Mouse (Mus musculus) heart, embryonic 10.5 days (tissue): ENCODE measurements around the gene Tm7sf3. TPM values are rescaled to one million over a fixed set of nuclear protein-coding genes. Genes with fewer than 3 reads are reported as not detected.

Source experiments
- DNase-seq: peaks from one replicate; pipeline ENCODE4 v3.0.0-alpha.2; 2017; ENCODE audit warnings: low spot score
- H3K27ac ChIP-seq: fragments of 300-500 bp; sonication (generic); 2 replicates; pipeline ENCODE4 v1.5.1; 2016; ENCODE audit warnings: mild to moderate bottlenecking
- H3K27me3 ChIP-seq: fragments of 300-500 bp; sonication (generic); 2 replicates; pipeline ENCODE4 v1.6.1; 2016; ENCODE audit warnings: mild to moderate bottlenecking; ENCODE audit not compliant: poor library complexity, insufficient read depth, severe bottlenecking
- H3K36me3 ChIP-seq: fragments of 300-500 bp; sonication (generic); 2 replicates; pipeline ENCODE4 v1.6.1; 2016; ENCODE audit warnings: mild to moderate bottlenecking, moderate library complexity
- H3K4me1 ChIP-seq: fragments of 300-500 bp; sonication (generic); 2 replicates; pipeline ENCODE4 v1.6.1; 2016; ENCODE audit warnings: mild to moderate bottlenecking
- H3K4me3 ChIP-seq: fragments of 300-500 bp; sonication (generic); 2 replicates; pipeline ENCODE4 v1.5.1; 2016; ENCODE audit warnings: mild to moderate bottlenecking, moderate library complexity
- H3K9me3 ChIP-seq: fragments of 300-500 bp; sonication (generic); 2 replicates; pipeline ENCODE4 v1.6.1; 2016; ENCODE audit warnings: mild to moderate bottlenecking, moderate library complexity
- whole genome bisulfite sequencing: fragments of 180-500 bp; shearing (Covaris S2); methylation state at CpG from one replicate; pipeline ENCODE4 v1.1.7; 2016; 5-methylcytosine and 5-hydroxymethylcytosine counted together
- polyA plus RNA-seq: library from polyadenylated mRNA; unstranded; fragments of >200 nt; fragmentation: Nextera tagmentation; extraction: Ambion mirVana; gene quantifications from 2 replicates; pipeline ENCODE4 v1.2.1, GENCODE M21; 2016

Gene Tm7sf3
- 38.3 and 46.9 TPM in 2 replicates for polyA plus RNA-seq

DNA sequence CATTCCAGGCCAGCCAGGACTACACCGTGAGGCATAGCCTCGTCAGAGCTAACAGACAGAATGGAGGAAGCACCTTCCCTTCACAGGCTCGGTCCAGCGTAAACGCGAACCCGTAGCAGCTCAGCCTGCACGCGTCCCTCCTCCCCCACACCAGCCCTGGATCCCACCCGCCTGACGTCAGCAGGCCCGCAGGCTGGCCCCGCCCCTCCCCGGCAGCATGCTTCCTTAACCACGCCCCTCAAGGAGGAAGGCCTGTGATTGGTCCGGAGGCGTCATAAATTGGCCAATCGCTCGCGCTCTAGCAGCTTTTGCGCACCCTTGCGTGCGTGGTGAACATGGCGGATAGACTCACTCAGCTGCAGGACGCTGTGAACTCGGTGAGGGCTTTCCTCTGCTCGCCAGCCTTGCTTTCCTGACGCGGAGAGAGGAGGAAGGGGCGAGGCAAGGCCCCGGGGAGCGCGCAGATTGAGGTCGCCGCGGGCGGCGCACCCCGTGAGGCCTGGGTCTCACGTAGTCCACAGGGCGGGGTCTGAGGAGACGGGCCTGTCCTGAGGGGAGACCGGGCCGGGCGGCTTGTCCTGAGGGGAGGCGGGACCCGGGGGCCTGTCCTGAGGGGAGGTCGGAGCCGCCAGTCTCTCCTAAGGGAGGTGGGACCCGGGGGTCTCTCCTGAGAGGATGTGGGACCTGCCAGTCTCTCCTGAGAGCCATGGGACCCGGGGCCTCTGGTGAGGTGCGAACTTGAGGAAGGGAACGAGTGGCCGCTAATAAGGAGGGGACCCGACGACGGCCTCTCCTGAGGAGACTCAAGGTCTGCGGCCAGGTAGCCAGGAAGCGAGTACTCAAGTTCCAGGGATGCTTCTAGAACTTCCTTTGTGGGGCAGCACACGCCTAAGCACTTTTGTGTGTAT is at the start of gene Tm7sf3, which contains the start of gene Med21:
Gene Tm7sf3 (minus strand): TSS at position 549 of the 908 bp plus-strand sequence.
Gene Med21 (plus strand): TSS at position 272 of the 908 bp plus-strand sequence.
- Histone ChIP-seq H3K4me3 (peak within 1 kb of the TSS; percentile 90), H3K4me1 (peaks cover 8% of the 10 kb centered on the region), H3K36me3 (no peaks in the 10 kb centered on the region), H3K27me3 (no peaks in the 10 kb centered on the region), H3K9me3 (no peaks in the 10 kb centered on the region), H3K27ac (peak within 1 kb of the TSS; percentile 99)
- DNase-seq: peak; percentile 99
- WGBS: under 1% methylated on average over 57 of the region's 60 CpGs

DNA sequence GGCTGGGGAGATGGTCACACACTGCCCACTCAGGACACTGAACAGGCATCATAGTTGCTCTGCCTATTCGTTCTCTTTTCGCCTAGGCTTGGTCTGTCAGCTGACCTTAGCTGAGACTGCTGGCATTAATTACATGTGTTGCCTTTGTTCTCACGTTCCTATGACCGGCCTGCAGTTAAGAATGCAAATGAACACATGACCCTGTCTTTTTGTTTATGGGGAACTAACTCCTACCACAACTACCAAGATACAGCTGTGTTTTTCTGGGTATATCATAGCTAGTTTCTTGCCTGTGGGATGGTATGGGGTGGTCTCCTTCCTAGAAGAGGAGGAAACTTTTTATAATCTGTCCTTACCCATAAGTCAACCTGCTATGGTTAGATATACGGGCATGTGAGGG is 46.2 kb upstream of the Tm7sf3 start:
- Histone ChIP-seq H3K36me3 (no peaks in the 10 kb centered on the region), H3K9me3 (no peaks in the 10 kb centered on the region), H3K4me1 (peaks cover 21% of the 10 kb centered on the region), H3K4me3 (no peak overlapping the region), H3K27ac (no peak overlapping the region), H3K27me3 (no peaks in the 10 kb centered on the region)
- DNase-seq: no peak
- WGBS: 85% methylated on average over 5 of the region's 5 CpGs

DNA sequence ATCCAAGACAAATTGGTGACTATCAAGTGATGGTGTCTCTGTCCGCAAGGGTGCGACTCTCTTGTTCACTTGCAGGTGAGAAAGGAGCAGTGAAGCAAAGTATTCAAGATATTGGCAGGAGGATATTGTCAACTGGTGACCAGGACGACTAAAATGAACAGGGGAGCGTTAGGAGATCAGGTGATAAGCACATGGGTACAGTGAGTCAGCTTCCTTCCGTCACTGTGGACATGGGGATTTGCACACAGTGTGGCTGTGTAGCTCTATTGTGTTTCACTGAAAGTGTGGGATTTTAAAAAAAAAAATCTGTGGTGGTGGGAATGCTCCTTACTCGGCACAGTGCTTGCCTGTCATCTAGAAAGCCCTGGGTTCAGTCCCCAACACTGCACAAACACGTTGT is 45.4 kb upstream of the Tm7sf3 start:
- no peaks in the 10 kb centered on the region for H3K36me3 ChIP-seq
- H3K4me1 ChIP-seq: peaks cover 30% of the 10 kb centered on the region
- 85% methylated on average over 7 of the region's 7 CpGs for WGBS
- no peak for DNase-seq
- H3K9me3 ChIP-seq: no peaks in the 10 kb centered on the region
- H3K4me3 ChIP-seq: no peak overlapping the region
- no peaks in the 10 kb centered on the region for H3K27me3 ChIP-seq
- H3K27ac ChIP-seq: peak overlapping the region; percentile 93

DNA sequence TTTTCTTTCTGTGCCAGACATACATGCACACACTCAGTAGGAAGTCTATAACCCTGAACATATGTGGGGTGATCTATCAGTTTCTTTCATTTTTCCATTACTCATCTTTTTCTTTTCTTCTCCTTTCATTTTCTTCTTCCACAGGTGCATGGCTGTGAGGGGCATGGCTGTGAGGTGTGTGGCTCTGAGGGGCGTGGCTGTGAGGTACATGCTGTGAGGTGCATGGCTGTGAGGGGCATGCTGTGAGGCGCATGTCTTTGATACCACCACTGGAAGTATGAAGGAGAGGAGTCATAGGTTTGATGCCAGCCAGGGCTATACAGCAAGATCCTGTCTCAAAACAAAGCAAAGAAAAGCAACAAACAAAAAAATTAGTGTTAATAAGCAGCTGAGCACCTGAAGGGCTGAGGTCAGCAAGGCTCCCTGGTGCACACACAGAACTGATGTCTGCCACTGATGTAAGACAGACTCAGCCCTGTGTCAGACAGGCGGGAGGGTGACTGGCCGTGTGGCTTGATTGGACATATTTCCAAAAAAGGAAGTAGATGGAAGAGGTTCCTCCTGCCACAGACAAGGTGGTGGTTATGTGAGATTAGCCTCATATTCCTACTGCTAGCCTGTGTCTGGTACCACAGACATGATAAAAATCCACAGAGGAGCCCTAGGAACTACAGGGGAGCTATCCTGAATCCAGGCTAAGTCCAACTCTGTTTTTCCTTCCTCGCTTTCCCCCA is 44.0 kb upstream of the Tm7sf3 start:
- Histone ChIP-seq H3K27ac (peak overlapping the region; percentile 93), H3K27me3 (no peaks in the 10 kb centered on the region), H3K4me1 (peaks cover 32% of the 10 kb centered on the region), H3K9me3 (no peaks in the 10 kb centered on the region), H3K4me3 (no peak overlapping the region; the same call in 1 of the 2 replicates), H3K36me3 (no peaks in the 10 kb centered on the region)
- peak; percentile 89 for DNase-seq
- WGBS: 45% methylated on average over 5 of the region's 5 CpGs

DNA sequence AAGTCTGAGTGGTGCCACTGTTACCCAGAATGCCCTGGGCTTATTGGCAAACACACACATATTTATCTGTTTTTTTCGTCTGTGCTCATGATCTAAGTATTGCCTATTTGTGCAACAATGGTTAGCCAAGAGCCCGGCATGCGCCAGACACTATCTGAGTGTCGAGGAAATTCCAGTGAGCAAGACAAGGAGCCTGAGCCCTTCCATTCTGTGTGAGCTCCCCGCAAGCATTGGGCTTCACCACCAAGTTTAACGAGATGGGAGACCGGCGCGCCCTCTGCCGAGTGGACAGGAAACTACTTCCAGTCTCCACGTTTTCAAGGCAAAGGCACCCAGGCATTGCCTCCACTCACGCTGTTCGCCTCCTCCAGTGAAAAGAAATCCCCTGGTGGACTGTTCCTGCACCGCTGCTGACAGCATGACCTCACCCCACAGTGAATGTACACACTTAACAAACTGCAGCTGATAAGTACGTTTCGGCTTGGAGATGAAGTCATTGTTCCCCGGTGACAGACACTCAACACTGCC is 43.2 kb upstream of the Tm7sf3 start:
- 34% methylated on average over 17 of the region's 17 CpGs for WGBS
- H3K4me1 ChIP-seq: peaks cover 32% of the 10 kb centered on the region
- peak; percentile 94 for DNase-seq
- no peaks in the 10 kb centered on the region for H3K9me3 ChIP-seq
- H3K4me3 ChIP-seq: no peak overlapping the region
- peak overlapping the region; percentile 93 for H3K27ac ChIP-seq
- H3K27me3 ChIP-seq: no peaks in the 10 kb centered on the region
- no peaks in the 10 kb centered on the region for H3K36me3 ChIP-seq

DNA sequence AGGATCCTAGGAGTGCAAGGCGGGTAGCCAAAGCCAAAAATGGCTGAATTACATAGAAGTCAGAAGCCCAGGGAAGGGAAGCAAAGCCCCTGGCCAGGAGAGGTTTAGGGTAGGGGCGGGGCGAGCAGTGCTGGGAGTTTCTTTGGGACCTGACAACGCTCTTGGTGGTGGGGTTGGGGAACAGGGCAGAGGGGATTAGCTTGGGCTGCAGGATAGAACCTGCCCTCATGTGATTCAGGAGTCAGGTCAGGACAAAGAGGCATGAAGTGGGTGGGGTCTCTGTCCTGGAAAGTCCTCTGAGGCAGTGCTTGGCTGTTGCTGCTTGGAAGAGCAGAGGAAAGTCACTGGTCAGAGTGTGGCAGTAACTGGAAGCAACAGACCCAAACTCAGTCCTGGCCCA is 41.3 kb upstream of the Tm7sf3 start:
- H3K4me3 ChIP-seq: no peak overlapping the region
- WGBS: 80% methylated on average over 4 of the region's 4 CpGs
- no peaks in the 10 kb centered on the region for H3K27me3 ChIP-seq
- H3K4me1 ChIP-seq: peaks cover 36% of the 10 kb centered on the region
- DNase-seq: no peak
- H3K9me3 ChIP-seq: peaks cover 8% of the 10 kb centered on the region
- H3K27ac ChIP-seq: peak overlapping the region; percentile 93
- no peaks in the 10 kb centered on the region; the same call in 1 of the 2 replicates for H3K36me3 ChIP-seq

DNA sequence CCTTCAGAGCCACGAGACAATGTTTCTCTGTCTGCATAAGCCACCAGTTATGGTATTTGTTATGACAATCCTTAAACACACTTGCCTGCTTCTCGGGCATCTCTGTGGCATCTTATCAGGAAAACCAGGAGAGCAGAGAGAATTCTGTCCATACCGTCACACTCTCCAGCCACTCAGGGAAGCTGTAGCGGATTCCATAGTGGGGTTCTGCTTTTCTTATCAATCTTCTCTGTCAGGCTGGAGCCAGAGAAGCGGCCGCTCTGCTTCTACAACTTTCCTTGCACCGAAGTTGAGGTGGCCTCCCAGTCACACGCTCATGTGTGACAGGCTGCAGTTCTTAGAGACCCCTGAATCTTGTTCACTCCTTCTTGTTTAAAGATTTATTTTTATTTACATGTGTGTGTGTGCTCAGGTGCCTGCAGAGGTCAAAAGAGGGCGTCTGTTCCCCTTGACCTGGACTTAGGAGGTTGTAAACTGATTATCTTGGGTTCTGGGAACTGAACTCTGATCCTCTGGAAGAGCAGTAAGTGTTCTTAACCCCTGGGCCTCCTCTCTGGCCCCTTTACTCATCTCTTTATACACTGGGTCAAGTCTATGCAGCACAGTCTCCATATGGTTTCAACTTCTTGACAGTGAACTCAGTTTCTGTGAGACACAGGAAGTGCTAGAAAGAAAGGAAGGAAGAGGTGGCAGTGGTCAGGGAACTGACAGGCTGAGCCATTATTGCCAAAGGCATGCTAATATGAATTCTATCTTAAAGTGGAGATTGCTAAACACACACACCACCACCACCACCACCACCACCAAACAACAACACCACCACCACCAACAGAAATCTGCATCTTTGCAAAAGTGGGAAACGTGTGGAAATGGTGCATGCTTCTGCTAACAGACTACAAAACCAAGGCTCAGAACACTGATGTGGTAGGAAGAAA is 35.8 kb upstream of the Tm7sf3 start:
- peaks cover 8% of the 10 kb centered on the region for H3K9me3 ChIP-seq
- no peaks in the 10 kb centered on the region for H3K27me3 ChIP-seq
- peaks cover 55% of the 10 kb centered on the region for H3K4me1 ChIP-seq
- no peak for DNase-seq
- peak overlapping the region; percentile 86 for H3K27ac ChIP-seq
- H3K36me3 ChIP-seq: no peaks in the 10 kb centered on the region; the same call in 1 of the 2 replicates
- 16% methylated on average over 10 of the region's 10 CpGs for WGBS
- no peak overlapping the region for H3K4me3 ChIP-seq

DNA sequence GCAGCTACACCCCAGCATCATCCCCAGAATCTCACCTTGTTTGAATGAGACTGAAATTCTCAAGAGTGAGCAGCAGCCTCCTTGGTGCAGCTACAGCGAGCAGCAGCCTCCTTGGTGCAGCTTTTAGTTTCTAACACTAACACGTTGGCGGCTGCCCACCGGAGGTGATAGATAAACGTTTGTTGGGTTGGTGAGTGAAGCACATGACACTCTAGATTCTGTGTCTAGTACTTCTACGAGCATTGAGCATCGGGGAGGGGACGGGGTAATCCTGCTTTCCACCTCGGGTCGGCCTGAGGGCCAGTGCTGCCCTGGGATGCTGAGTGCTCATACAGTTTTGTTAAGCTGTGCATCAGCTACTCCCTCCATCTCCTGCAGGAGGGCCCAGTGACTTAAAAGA is 34.3 kb upstream of the Tm7sf3 start:
- Histone ChIP-seq H3K36me3 (no peaks in the 10 kb centered on the region; the same call in 1 of the 2 replicates), H3K9me3 (peaks cover 8% of the 10 kb centered on the region), H3K4me3 (no peak overlapping the region), H3K27ac (peak overlapping the region; percentile 86), H3K27me3 (no peaks in the 10 kb centered on the region), H3K4me1 (peaks cover 56% of the 10 kb centered on the region)
- no peak for DNase-seq
- WGBS: 39% methylated on average over 10 of the region's 10 CpGs

DNA sequence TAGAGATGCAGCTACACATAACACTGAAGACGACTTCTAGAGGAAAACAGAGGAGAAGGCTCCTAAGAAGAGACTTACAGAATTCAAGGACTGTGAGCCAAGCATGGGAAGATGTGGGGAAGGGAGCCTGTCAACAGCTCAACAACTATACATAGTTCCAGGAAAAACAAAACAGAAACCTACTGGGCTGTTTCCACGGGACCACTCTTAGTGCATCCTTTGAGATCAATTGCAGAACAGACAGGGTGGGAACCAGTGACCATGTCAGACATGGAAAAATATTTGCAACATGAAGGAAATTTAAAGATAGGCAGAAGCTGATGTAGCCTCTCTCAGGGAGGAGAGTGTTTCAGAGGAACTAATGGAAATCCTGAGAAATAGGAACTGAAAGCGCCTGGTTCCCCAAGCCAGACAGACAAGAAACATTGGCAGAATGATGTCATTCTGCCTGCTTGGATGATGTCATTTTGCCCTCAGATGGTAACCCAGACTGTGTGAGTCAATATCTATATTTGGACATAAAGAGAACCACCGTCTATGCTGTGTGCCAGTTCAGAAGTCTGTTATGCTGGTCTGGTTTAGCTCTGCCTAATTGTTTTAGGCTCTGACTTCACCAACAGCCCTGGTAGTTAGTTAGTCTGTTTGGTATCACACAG is 32.4 kb upstream of the Tm7sf3 start:
- peak; percentile 82 for DNase-seq
- H3K27ac ChIP-seq: peak overlapping the region; percentile 86
- 22% methylated on average over 4 of the region's 4 CpGs for WGBS
- H3K9me3 ChIP-seq: peaks cover 11% of the 10 kb centered on the region
- H3K36me3 ChIP-seq: no peaks in the 10 kb centered on the region; the same call in 1 of the 2 replicates
- peaks cover 62% of the 10 kb centered on the region for H3K4me1 ChIP-seq
- H3K4me3 ChIP-seq: no peak overlapping the region
- H3K27me3 ChIP-seq: no peaks in the 10 kb centered on the region

DNA sequence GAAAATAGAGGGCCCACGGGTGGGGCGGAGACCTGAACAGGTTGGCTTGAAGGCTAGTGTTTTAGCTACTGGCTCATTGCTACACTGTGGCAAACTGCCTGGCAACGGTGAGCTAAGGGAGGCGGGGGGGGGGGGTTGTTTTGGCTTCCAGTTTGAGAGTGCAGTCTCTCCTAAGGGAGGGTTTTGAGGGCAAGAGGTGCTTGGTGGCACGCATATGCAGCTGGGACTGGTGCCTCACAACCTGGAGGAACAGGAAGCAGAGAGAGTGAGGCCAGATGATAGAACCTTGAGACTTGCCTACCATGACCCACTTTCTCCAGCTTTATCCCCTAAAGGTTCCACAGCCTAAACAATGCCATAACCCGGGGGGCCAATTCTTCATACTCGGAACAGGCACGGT is 31.8 kb upstream of the Tm7sf3 start:
- H3K27ac ChIP-seq: peak overlapping the region; percentile 86
- no peaks in the 10 kb centered on the region for H3K27me3 ChIP-seq
- peaks cover 5% of the 10 kb centered on the region; the same call in 1 of the 2 replicates for H3K9me3 ChIP-seq
- H3K4me3 ChIP-seq: no peak overlapping the region
- peaks cover 62% of the 10 kb centered on the region for H3K4me1 ChIP-seq
- no peaks in the 10 kb centered on the region for H3K36me3 ChIP-seq
- WGBS: 75% methylated on average over 8 of the region's 8 CpGs
- DNase-seq: no peak

DNA sequence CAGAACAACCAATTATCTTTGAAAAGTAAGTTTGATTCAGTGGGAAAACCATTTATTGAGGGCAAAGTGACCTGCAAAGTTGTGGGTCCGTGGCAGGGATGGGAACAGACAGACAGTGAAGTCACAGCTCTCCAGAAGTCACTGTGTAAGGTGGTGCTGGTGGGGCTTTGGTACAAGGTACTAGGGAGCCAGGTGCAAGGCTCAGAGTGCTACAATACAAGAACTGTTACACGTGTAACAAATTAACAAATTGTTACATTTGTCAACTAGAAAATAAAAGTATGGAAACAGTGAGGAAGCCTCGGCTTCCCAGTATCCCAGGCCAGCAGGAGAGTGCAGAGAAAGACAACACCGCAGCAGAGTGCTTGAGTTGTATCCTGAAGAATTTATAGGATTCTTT is 31.1 kb upstream of the Tm7sf3 start:
- Histone ChIP-seq H3K36me3 (no peaks in the 10 kb centered on the region), H3K4me3 (no peak overlapping the region), H3K27ac (peak overlapping the region; percentile 86; the same call in 1 of the 2 replicates), H3K4me1 (peaks cover 57% of the 10 kb centered on the region), H3K9me3 (0 out of 2 replicates have a peak, but pooled peaks cover 5% of the 10 kb centered on the region), H3K27me3 (no peaks in the 10 kb centered on the region)
- peak; percentile 11 for DNase-seq
- 80% methylated on average over 4 of the region's 4 CpGs for WGBS
